Mouse (Mus musculus): ENCODE measurements around the gene Mansc1. TPM values are rescaled to one million over a fixed set of nuclear protein-coding genes. Genes with fewer than 3 reads are reported as not detected.

The Mansc1 gene
- total and polyA plus RNA-seq, 3 experiments = not detected

- Histone ChIP-seq H3K4me1 (ENCODE audit: insufficient read depth, low read depth, low read length) (peaks cover 11% of the 10 kb centered on the region), H3K9me3 (replicated peaks) (no peaks in the 10 kb centered on the region), H3K4me3 (ENCODE audit: low read depth, low read length) (no peak overlapping the region), H3K27me3 (ENCODE audit: insufficient read depth, low read length) (no peaks in the 10 kb centered on the region), H3K36me3 (replicated peaks) (peaks cover 22% of the 10 kb centered on the region)
- no peak for TF ChIP-seq POLR2AphosphoS5 (IDR thresholded peaks at IDR 0.05; ENCODE audit: insufficient replicate concordance, low read depth, low read length)
- no peak for TF ChIP-seq CTCF (IDR thresholded peaks at IDR 0.05; ENCODE audit: low read depth, low read length)
- no peak for TF ChIP-seq GATA2 (IDR thresholded peaks at IDR 0.05; ENCODE audit: borderline replicate concordance, low read depth, low read length)
- TF ChIP-seq TAL1 (conservative IDR thresholded peaks at IDR 0.05; ENCODE audit: low read depth, low read length) = no peak
- TF ChIP-seq GATA1 (IDR thresholded peaks at IDR 0.05; ENCODE audit: borderline replicate concordance, low read length) = no peak
- no peak for ATAC-seq (ENCODE audit: extremely low read depth, insufficient number of reproducible peaks, low FRiP score, poor library complexity, severe bottlenecking)
- no peak for DNase-seq (ENCODE audit: low spot score)
Measured at GRCm38 (mm10) chr6:134656527-134656926, 24.2 kb upstream of the Mansc1 start.

GRCm38 (mm10) chr6:134648356-134648755, 16.1 kb upstream of the Mansc1 start:
- Histone ChIP-seq H3K9me3 (replicated peaks) (no peaks in the 10 kb centered on the region), H3K27me3 (ENCODE audit: insufficient read depth, low read length) (no peaks in the 10 kb centered on the region), H3K4me3 (ENCODE audit: low read depth, low read length) (no peak overlapping the region), H3K36me3 (replicated peaks) (peaks cover 64% of the 10 kb centered on the region), H3K4me1 (ENCODE audit: insufficient read depth, low read depth, low read length) (peaks cover 3% of the 10 kb centered on the region; the same call in 1 of the 2 replicates)
- DNase-seq (ENCODE audit: low spot score) (no peak), ATAC-seq (ENCODE audit: extremely low read depth, insufficient number of reproducible peaks, low FRiP score, poor library complexity, severe bottlenecking) (no peak)
- TF ChIP-seq GATA2 (IDR thresholded peaks at IDR 0.05; ENCODE audit: borderline replicate concordance, low read depth, low read length) (no peak), CTCF (IDR thresholded peaks at IDR 0.05; ENCODE audit: low read depth, low read length) (no peak), TAL1 (conservative IDR thresholded peaks at IDR 0.05; ENCODE audit: low read depth, low read length) (no peak)

GRCm38 (mm10) chr6:134647621-134648020, 15.3 kb upstream of the Mansc1 start:
- no peak for TF ChIP-seq TAL1 (conservative IDR thresholded peaks at IDR 0.05; ENCODE audit: low read depth, low read length)
- TF ChIP-seq CTCF (IDR thresholded peaks at IDR 0.05; ENCODE audit: low read depth, low read length) = no peak
- no peak for TF ChIP-seq GATA2 (IDR thresholded peaks at IDR 0.05; ENCODE audit: borderline replicate concordance, low read depth, low read length)
- no peak for TF ChIP-seq POLR2AphosphoS5 (IDR thresholded peaks at IDR 0.05; ENCODE audit: insufficient replicate concordance, low read depth, low read length)
- no peak for TF ChIP-seq GATA1 (IDR thresholded peaks at IDR 0.05; ENCODE audit: borderline replicate concordance, low read length)
- H3K9me3 ChIP-seq (replicated peaks) = no peaks in the 10 kb centered on the region
- DNase-seq (ENCODE audit: low spot score) = no peak
- peaks cover 62% of the 10 kb centered on the region for H3K36me3 ChIP-seq (replicated peaks)
- peaks cover 4% of the 10 kb centered on the region; the same call in 1 of the 2 replicates for H3K4me1 ChIP-seq (ENCODE audit: insufficient read depth, low read depth, low read length)
- H3K4me3 ChIP-seq (ENCODE audit: low read depth, low read length) = no peak overlapping the region
- H3K27me3 ChIP-seq (ENCODE audit: insufficient read depth, low read length) = no peaks in the 10 kb centered on the region
- no peak for ATAC-seq (ENCODE audit: extremely low read depth, insufficient number of reproducible peaks, low FRiP score, poor library complexity, severe bottlenecking)

- ATAC-seq (ENCODE audit: extremely low read depth, insufficient number of reproducible peaks, low FRiP score, poor library complexity, severe bottlenecking) (no peak), DNase-seq (ENCODE audit: low spot score) (no peak)
- no peaks in the 10 kb centered on the region for H3K9me3 ChIP-seq (replicated peaks)
- H3K4me3 ChIP-seq (ENCODE audit: low read depth, low read length) = no peak overlapping the region
- peaks cover 12% of the 10 kb centered on the region for H3K4me1 ChIP-seq (ENCODE audit: insufficient read depth, low read depth, low read length)
- peaks cover 60% of the 10 kb centered on the region for H3K36me3 ChIP-seq (replicated peaks)
- H3K27me3 ChIP-seq (ENCODE audit: insufficient read depth, low read length) = no peaks in the 10 kb centered on the region
- no peak for TF ChIP-seq POLR2AphosphoS5 (IDR thresholded peaks at IDR 0.05; ENCODE audit: insufficient replicate concordance, low read depth, low read length)
- no peak for TF ChIP-seq GATA2 (IDR thresholded peaks at IDR 0.05; ENCODE audit: borderline replicate concordance, low read depth, low read length)
- TF ChIP-seq GATA1 (IDR thresholded peaks at IDR 0.05; ENCODE audit: borderline replicate concordance, low read length) = no peak
- TF ChIP-seq CTCF (IDR thresholded peaks at IDR 0.05; ENCODE audit: low read depth, low read length) = no peak
- TF ChIP-seq TAL1 (conservative IDR thresholded peaks at IDR 0.05; ENCODE audit: low read depth, low read length) = no peak
Measured at GRCm38 (mm10) chr6:134646835-134647234, 14.5 kb upstream of the Mansc1 start.

- TF ChIP-seq GATA2 (IDR thresholded peaks at IDR 0.05; ENCODE audit: borderline replicate concordance, low read depth, low read length) (no peak), TAL1 (conservative IDR thresholded peaks at IDR 0.05; ENCODE audit: low read depth, low read length) (no peak), GATA1 (IDR thresholded peaks at IDR 0.05; ENCODE audit: borderline replicate concordance, low read length) (no peak), POLR2AphosphoS5 (IDR thresholded peaks at IDR 0.05; ENCODE audit: insufficient replicate concordance, low read depth, low read length) (no peak), CTCF (IDR thresholded peaks at IDR 0.05; ENCODE audit: low read depth, low read length) (no peak)
- Histone ChIP-seq H3K27me3 (ENCODE audit: insufficient read depth, low read length) (no peaks in the 10 kb centered on the region), H3K36me3 (replicated peaks) (peaks cover 36% of the 10 kb centered on the region), H3K4me1 (ENCODE audit: insufficient read depth, low read depth, low read length) (peaks cover 24% of the 10 kb centered on the region), H3K4me3 (ENCODE audit: low read depth, low read length) (no peak overlapping the region), H3K9me3 (replicated peaks) (no peaks in the 10 kb centered on the region)
- ATAC-seq (ENCODE audit: extremely low read depth, insufficient number of reproducible peaks, low FRiP score, poor library complexity, severe bottlenecking) = no peak
- no peak for DNase-seq (ENCODE audit: low spot score)
Measured at GRCm38 (mm10) chr6:134643296-134643695, 11.0 kb upstream of the Mansc1 start.

- no peaks in the 10 kb centered on the region for H3K9me3 ChIP-seq (replicated peaks)
- TF ChIP-seq CTCF (IDR thresholded peaks at IDR 0.05; ENCODE audit: low read depth, low read length) (no peak), GATA2 (IDR thresholded peaks at IDR 0.05; ENCODE audit: borderline replicate concordance, low read depth, low read length) (no peak), GATA1 (IDR thresholded peaks at IDR 0.05; ENCODE audit: borderline replicate concordance, low read length) (no peak), POLR2AphosphoS5 (IDR thresholded peaks at IDR 0.05; ENCODE audit: insufficient replicate concordance, low read depth, low read length) (no peak), TAL1 (conservative IDR thresholded peaks at IDR 0.05; ENCODE audit: low read depth, low read length) (no peak)
- DNase-seq (ENCODE audit: low spot score) (no peak), ATAC-seq (ENCODE audit: extremely low read depth, insufficient number of reproducible peaks, low FRiP score, poor library complexity, severe bottlenecking) (peak; percentile 25; the same call in 1 of the 2 replicates)
- H3K4me1 ChIP-seq (ENCODE audit: insufficient read depth, low read depth, low read length) = peaks cover 21% of the 10 kb centered on the region
- H3K36me3 ChIP-seq (replicated peaks) = peaks cover 30% of the 10 kb centered on the region
- peak overlapping the region; percentile 88 for H3K4me3 ChIP-seq (ENCODE audit: low read depth, low read length)
- H3K27me3 ChIP-seq (ENCODE audit: insufficient read depth, low read length) = no peaks in the 10 kb centered on the region
Measured at GRCm38 (mm10) chr6:134641738-134642446, 9.6 kb upstream of the Mansc1 start.
